Mouse (Mus musculus) heart, embryonic 13.5 days (tissue): Measurements from ENCODE around the gene Lgals12. TPM values are rescaled to one million over a fixed set of nuclear protein-coding genes. Genes with fewer than 3 reads are reported as not detected.

Experiments
- ATAC-seq: fragments of 200-750 bp; cut with Nextera tagmentation; 2 replicates; pipeline ENCODE4 v1.8.0; 2017; ENCODE audit warnings: moderate TSS enrichment; ENCODE audit not compliant: insufficient number of reproducible peaks, low FRiP score, low TSS enrichment; ENCODE audit errors: extremely low read depth
- H3K27ac ChIP-seq: fragments of 300-500 bp; sonication (generic); replicated peaks from 2 replicates; pipeline ENCODE4 v1.5.1; 2015; ENCODE audit warnings: moderate library complexity, mild to moderate bottlenecking, inconsistent platforms
- H3K27me3 ChIP-seq: fragments of 300-500 bp; sonication (generic); replicated peaks from 2 replicates; pipeline ENCODE4 v1.6.1; 2015; ENCODE audit warnings: mild to moderate bottlenecking, inconsistent platforms
- H3K36me3 ChIP-seq: fragments of 300-500 bp; sonication (generic); 2 replicates; pipeline ENCODE4 v1.6.1; 2015; ENCODE audit warnings: mild to moderate bottlenecking, inconsistent platforms
- H3K4me1 ChIP-seq: fragments of 300-500 bp; sonication (generic); 2 replicates; pipeline ENCODE4 v1.6.1; 2015; ENCODE audit warnings: inconsistent platforms
- H3K4me2 ChIP-seq: fragments of 300-500 bp; sonication (generic); 2 replicates; pipeline ENCODE4 v1.6.1; 2015; ENCODE audit warnings: inconsistent platforms, mild to moderate bottlenecking, moderate library complexity
- H3K4me3 ChIP-seq: fragments of 300-500 bp; sonication (generic); 2 replicates; pipeline ENCODE4 v1.5.1; 2015; ENCODE audit warnings: moderate library complexity, mild to moderate bottlenecking, inconsistent platforms
- H3K9ac ChIP-seq: fragments of 300-500 bp; sonication (generic); 2 replicates; pipeline ENCODE4 v1.6.1; 2015; ENCODE audit warnings: inconsistent platforms, mild to moderate bottlenecking, moderate library complexity
- H3K9me3 ChIP-seq: fragments of 300-500 bp; sonication (generic); 2 replicates; pipeline ENCODE4 v1.6.1; 2016; ENCODE audit warnings: inconsistent platforms
- WGBS: fragments of 180-500 bp; shearing (Covaris S2); methylation state at CpG from one replicate; pipeline ENCODE4 v1.1.7; 2015; ENCODE audit warnings: mixed read lengths; 5-methylcytosine and 5-hydroxymethylcytosine counted together
- polyA plus RNA-seq: library from polyadenylated mRNA; unstranded; fragments of >200 nt; fragmentation: Nextera tagmentation; extraction: Ambion mirVana; gene quantifications from 2 replicates; pipeline ENCODE4 v1.2.1, GENCODE M21; 2015

The Lgals12 gene
- polyA plus RNA-seq, 1 experiment from 2014 or later, result 0.25 TPM

- WGBS, result 66% methylated on average over 4 of the region's 4 CpGs
- no peak overlapping the region for H3K27ac ChIP-seq
- peak overlapping the region; percentile 71 for H3K4me3 ChIP-seq
- H3K4me2 ChIP-seq, result peak overlapping the region; percentile 80
- H3K36me3 ChIP-seq, result peaks cover 14% of the 10 kb centered on the region
- no peaks in the 10 kb centered on the region for H3K27me3 ChIP-seq
- H3K9me3 ChIP-seq, result no peaks in the 10 kb centered on the region
- peaks cover 39% of the 10 kb centered on the region for H3K4me1 ChIP-seq
- peak overlapping the region; percentile 88 for H3K9ac ChIP-seq
- no peak for ATAC-seq
These were observed 48.3 kb downstream of the Lgals12 start for GRCm38 (mm10) chr19:7558675-7559074.

DNA sequence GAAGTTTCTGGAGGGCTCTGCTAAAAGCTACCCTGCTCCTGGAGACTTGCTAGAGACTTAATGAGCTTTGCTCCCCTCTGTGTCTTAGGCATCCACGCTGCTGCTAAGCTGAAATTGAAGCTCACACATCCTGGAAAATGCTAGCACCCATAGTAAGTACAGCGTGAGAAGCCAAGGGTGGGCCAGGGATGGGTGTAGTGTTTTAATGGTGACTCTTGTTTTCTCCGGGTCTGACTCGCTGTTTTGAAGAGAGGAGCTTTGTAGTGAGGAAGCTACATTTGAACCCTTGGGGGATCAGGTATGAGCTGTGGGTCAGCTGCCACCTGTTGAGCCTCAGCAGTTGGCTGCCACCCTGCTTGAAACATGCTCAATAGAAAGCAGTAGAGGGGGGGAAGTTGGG, 49.1 kb downstream of the Lgals12 start:
- peaks cover 9% of the 10 kb centered on the region for H3K36me3 ChIP-seq
- no peaks in the 10 kb centered on the region for H3K27me3 ChIP-seq
- H3K4me3 ChIP-seq, result peak overlapping the region; percentile 71
- ATAC-seq, result no peak
- H3K9me3 ChIP-seq, result no peaks in the 10 kb centered on the region
- 7% methylated on average over 4 of the region's 4 CpGs for WGBS
- H3K4me1 ChIP-seq, result peaks cover 40% of the 10 kb centered on the region
- H3K27ac ChIP-seq, result peak overlapping the region; percentile 80
- peak overlapping the region; percentile 88 for H3K9ac ChIP-seq
- peak overlapping the region; percentile 80 for H3K4me2 ChIP-seq

GRCm38 (mm10) chr19:7557328-7557822, 49.6 kb downstream of the Lgals12 start, which contains the start of gene Pla2g16:
Gene Pla2g16, plus strand, starts transcription at chr19:7557459.
- Histone ChIP-seq H3K4me1 (peaks cover 40% of the 10 kb centered on the region), H3K27ac (peak within 1 kb of the TSS; percentile 80)
- ATAC-seq, result peak; percentile 72

DNA sequence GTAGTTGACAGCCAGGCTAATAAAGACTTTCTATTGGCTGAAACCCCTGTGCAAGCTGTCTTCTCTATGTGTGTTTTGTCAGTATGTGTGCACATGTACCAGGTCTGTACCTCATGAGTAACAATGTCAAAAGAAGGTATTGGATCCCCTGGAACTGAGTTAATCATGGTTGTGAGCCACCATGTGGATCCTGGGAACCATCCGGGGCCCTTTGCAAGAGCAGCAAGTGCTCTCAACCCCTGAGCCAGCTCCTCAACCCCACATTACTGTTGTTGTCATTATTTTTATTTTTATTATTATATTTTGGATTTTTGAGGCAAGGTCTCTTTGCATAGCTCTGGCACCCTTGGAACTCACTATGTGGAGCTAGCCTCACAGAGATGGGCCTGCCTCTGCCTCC, 50.4 kb downstream of the Lgals12 start:
- H3K4me3 ChIP-seq, result peak overlapping the region; percentile 71; the same call in 1 of the 2 replicates
- no peak for ATAC-seq
- no peak overlapping the region for H3K9ac ChIP-seq
- no peaks in the 10 kb centered on the region for H3K27me3 ChIP-seq
- no peaks in the 10 kb centered on the region for H3K9me3 ChIP-seq
- H3K4me2 ChIP-seq, result peak overlapping the region; percentile 80
- WGBS, result 79% methylated on average over 1 of the region's 1 CpGs
- H3K4me1 ChIP-seq, result peaks cover 43% of the 10 kb centered on the region
- H3K36me3 ChIP-seq, result peaks cover 9% of the 10 kb centered on the region
- no peak overlapping the region for H3K27ac ChIP-seq

More at GRCm38 (mm10) chr19:7557328-7557822, 49.6 kb downstream of the Lgals12 start, which contains the start of gene Pla2g16:
- Histone ChIP-seq H3K4me2 (peak within 1 kb of the TSS; percentile 80), H3K4me3 (peak within 1 kb of the TSS; percentile 71), H3K9ac (peak within 1 kb of the TSS; percentile 88), H3K27me3 (no peaks in the 10 kb centered on the region), H3K9me3 (no peaks in the 10 kb centered on the region), H3K36me3 (peaks cover 9% of the 10 kb centered on the region)
- under 1% methylated on average over 27 of the region's 27 CpGs for whole genome bisulfite sequencing

- no peak overlapping the region for H3K9ac ChIP-seq
- 66% methylated on average over 4 of the region's 4 CpGs for WGBS
- no peaks in the 10 kb centered on the region for H3K9me3 ChIP-seq
- no peak overlapping the region for H3K4me2 ChIP-seq
- H3K4me1 ChIP-seq, result peaks cover 48% of the 10 kb centered on the region
- peaks cover 7% of the 10 kb centered on the region for H3K36me3 ChIP-seq
- ATAC-seq, result no peak
- no peaks in the 10 kb centered on the region for H3K27me3 ChIP-seq
- H3K4me3 ChIP-seq, result no peak overlapping the region
- H3K27ac ChIP-seq, result no peak overlapping the region
These were observed 52.1 kb downstream of the Lgals12 start for GRCm38 (mm10) chr19:7554881-7555280.

DNA sequence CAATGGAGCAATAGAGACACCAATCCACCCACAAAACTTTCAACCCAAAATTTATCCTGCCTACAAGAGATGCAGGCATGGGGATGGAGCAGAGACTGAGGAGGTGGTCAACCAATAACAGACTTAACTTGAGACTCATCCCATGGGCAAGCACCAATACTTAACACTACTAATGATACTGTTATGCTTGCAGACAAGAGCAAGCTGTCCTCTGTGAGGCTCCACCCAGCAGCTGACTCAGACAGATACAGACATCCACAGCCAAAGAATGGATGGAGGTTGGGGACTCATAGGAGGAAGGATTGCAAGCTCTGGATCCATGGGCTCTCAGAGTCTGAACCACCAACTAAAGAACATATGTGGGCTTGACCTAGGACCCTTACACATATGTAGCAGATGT, 53.6 kb downstream of the Lgals12 start:
- H3K27ac ChIP-seq, result no peak overlapping the region
- no peak overlapping the region for H3K9ac ChIP-seq
- no peaks in the 10 kb centered on the region for H3K27me3 ChIP-seq
- H3K4me3 ChIP-seq, result no peak overlapping the region
- no peak overlapping the region for H3K4me2 ChIP-seq
- peaks cover 40% of the 10 kb centered on the region for H3K4me1 ChIP-seq
- no peak for ATAC-seq
- no peaks in the 10 kb centered on the region for H3K9me3 ChIP-seq
- no peaks in the 10 kb centered on the region for H3K36me3 ChIP-seq

DNA sequence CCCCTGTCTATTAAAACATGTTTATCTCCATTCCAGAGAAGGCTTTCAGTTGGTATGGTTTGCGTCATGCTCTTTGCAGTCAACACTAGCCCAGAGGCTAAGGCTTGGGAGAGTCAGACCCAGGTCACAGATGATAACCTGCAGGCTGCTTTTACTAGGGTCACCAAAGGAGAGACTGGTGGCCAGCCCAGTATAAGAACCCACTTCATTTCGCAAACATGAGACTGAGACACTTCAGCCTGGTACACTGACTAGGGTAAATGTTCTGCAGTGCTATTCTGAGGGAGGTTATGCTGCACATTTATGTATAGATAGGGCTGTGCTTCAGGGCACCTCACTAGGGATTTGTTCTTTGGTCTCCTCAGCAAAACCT, 54.7 kb downstream of the Lgals12 start:
- no peak for ATAC-seq
- Histone ChIP-seq H3K27me3 (no peaks in the 10 kb centered on the region), H3K9me3 (no peaks in the 10 kb centered on the region), H3K4me2 (no peak overlapping the region), H3K4me3 (no peak overlapping the region), H3K9ac (no peak overlapping the region), H3K36me3 (no peaks in the 10 kb centered on the region), H3K27ac (peak overlapping the region; percentile 84), H3K4me1 (peaks cover 41% of the 10 kb centered on the region)
- WGBS, result 18% methylated on average over 2 of the region's 2 CpGs

- Histone ChIP-seq H3K9ac (no peak overlapping the region), H3K36me3 (no peaks in the 10 kb centered on the region), H3K4me1 (peaks cover 37% of the 10 kb centered on the region), H3K4me2 (no peak overlapping the region), H3K9me3 (no peaks in the 10 kb centered on the region), H3K27me3 (no peaks in the 10 kb centered on the region), H3K27ac (peak overlapping the region; percentile 84), H3K4me3 (no peak overlapping the region)
- 0 out of 2 replicates have a peak, but pooled peaks have one; percentile 43 for ATAC-seq
- WGBS, result 25% methylated on average over 4 of the region's 4 CpGs
These were observed 55.3 kb downstream of the Lgals12 start for GRCm38 (mm10) chr19:7551550-7552300.

GRCm38 (mm10) chr19:7548924-7549323, 58.1 kb downstream of the Lgals12 start:
- WGBS, result 82% methylated on average over 3 of the region's 3 CpGs
- H3K27ac ChIP-seq, result no peak overlapping the region
- H3K9ac ChIP-seq, result no peak overlapping the region
- peaks cover 6% of the 10 kb centered on the region for H3K9me3 ChIP-seq
- H3K36me3 ChIP-seq, result no peaks in the 10 kb centered on the region
- peaks cover 37% of the 10 kb centered on the region for H3K4me1 ChIP-seq
- H3K4me2 ChIP-seq, result no peak overlapping the region
- no peaks in the 10 kb centered on the region for H3K27me3 ChIP-seq
- H3K4me3 ChIP-seq, result no peak overlapping the region
- ATAC-seq, result no peak

Other genes with a start within 250 kb of the Lgals12 start
- gene Spindoc, start 224.2 kb downstream of the Lgals12 start, polyA plus RNA-seq, result 18.8 and 22.3 TPM in 2 replicates
- gene 2700081O15Rik, start 189.6 kb downstream of the Lgals12 start, polyA plus RNA-seq, result 3.5 and 3.7 TPM in 2 replicates
- 129 and 138 TPM in 2 replicates for gene Rtn3, start 123.9 kb downstream of the Lgals12 start, polyA plus RNA-seq
- 7.2 and 7.7 TPM in 2 replicates for gene Atl3, start 113.2 kb downstream of the Lgals12 start, polyA plus RNA-seq
- gene Pla2g16, start 49.7 kb downstream of the Lgals12 start, polyA plus RNA-seq, result 60.1 and 65.2 TPM in 2 replicates
- gene Hrasls5, start 5.3 kb upstream of the Lgals12 start, polyA plus RNA-seq, result not detected in 2 replicates
- not detected in 2 replicates for gene Slc22a19, start 104.1 kb upstream of the Lgals12 start, polyA plus RNA-seq
- not detected in 2 replicates for gene Slc22a26, start 195.5 kb upstream of the Lgals12 start, polyA plus RNA-seq